Mouse (Mus musculus) olfactory bulb, adult 2 months (tissue): Measurements from ENCODE around the gene Tshz2.

Experiments used
- CTCF ChIP-seq: fragments of 200-500 bp; IDR thresholded peaks from 2 replicates; pipeline ENCODE4 v1.5.1; 2012; ENCODE audit warnings: low read depth, mild to moderate bottlenecking, low read length, moderate library complexity; ENCODE audit not compliant: insufficient read depth
- POLR2A ChIP-seq: fragments of 200-500 bp; IDR thresholded peaks from 2 replicates; pipeline ENCODE4 v1.6.1; 2012; ENCODE audit warnings: mild to moderate bottlenecking, low read depth, low read length, moderate library complexity; ENCODE audit not compliant: insufficient read depth

DNA sequence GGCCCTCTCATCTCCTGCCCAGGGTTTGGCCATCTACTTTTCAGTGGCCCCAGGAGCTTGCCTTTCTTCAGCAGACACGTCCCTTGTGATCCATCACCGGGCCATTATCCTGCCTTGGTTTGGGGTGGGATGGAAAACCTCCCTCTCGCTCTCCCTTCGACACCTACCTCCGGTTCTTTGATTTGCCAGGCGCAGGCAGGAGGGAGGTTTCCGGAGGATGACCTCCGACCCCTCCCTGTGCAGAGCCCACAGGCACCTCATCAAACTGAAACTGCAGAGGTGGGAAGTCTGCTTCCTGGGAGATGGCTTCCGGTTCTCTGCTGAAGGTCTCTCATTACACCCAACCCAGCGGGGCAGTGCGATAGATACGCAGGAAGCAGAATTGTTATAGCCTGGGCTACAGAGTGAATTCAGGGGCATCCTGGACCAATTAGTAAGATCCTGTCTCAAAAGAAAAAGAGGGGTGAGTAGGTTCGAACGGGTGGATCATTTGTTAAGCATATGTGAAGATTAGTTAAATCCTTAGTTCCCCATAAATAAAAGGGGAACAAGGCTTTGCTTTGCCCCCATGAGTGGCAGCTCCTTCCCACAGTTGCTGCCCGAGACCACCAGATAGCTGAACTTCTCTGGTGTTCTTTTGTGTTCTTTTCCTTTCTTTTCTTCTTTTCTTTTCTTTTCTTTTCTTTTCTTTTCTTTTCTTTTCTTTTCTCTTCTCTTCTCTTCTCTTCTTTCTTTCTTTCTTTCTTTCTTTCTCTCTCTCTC lies 70.1 kb downstream of the Tshz2 start:
- TF ChIP-seq CTCF: no peak
- no peak for TF ChIP-seq POLR2A
